In the genomic region with DNA sequence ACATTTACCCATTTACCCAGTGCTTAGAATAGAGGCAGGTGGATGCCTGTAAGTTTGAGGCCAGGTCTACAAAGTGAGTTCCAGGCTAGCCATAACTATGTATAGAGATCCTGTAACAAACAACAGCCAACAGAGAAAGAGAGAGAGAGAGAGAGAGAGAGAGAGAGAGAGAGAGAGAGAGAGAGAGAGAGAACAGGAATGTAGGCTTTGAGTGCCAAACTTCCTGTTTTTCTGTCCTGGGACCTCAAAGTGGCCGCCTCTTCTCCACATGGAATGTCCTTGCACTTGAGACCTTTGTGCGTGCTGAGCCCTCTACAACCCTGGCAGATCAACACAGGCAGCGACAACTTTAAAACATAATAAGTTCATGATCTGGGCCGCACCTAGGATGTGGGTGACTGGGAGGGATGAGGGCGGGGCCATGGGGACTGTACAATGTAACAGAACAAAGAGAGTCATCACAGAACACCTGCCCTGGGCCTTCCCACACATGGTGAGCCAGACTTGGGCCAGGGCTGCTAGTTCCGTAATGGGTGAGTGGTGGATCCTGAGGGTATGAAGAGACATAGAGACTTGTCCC, we compare ENCODE assay signal across 10 mouse cellular contexts. TPM values are rescaled to one million over a fixed set of nuclear protein-coding genes. Genes with fewer than 3 reads are reported as not detected.
DNase-seq lines count a peak whose midpoint lies in the region; ATAC-seq and TF ChIP-seq lines count a peak whose summit lies in the region.
"Had no signal": no experiment of that assay in that cellular context is flagged by ENCODE, and none has a peak within 500 bp of the region (broad histone marks: within the 10 kb centered on the region; RNA-seq: fewer than 3 reads in every experiment).

No protein-coding gene starts in this region.

- WGBS in hindbrain, embryonic 14.5 days, result 87% methylated on average over 6 of the region's 6 CpGs
- 80% methylated on average over 6 of the region's 6 CpGs for WGBS in hindbrain, embryonic 11.5 days
- 29% methylated on average over 6 of the region's 6 CpGs for WGBS in intestine, postnatal 0 days
- WGBS in small intestine, adult 2 months, result 24% methylated on average over 6 of the region's 6 CpGs

- DNase-seq in hindbrain, embryonic 14.5 days (ENCODE audit: low spot score), result no peak
- DNase-seq in hindbrain, embryonic 11.5 days (ENCODE audit: low spot score), result no peak
- DNase-seq in layer of hippocampus, adult 2 months (ENCODE audit: low spot score in 2 of 2), result no peak
- DNase-seq in adrenal gland, postnatal 10 days, result no peak
- DNase-seq in left cerebral cortex, adult 9 months (ENCODE audit: low spot score in 2 of 2), result no peak
- DNase-seq: cerebellum, postnatal 14 days had no signal

- no peaks in the 10 kb centered on the region for H3K36me3 ChIP-seq in hindbrain, embryonic 14.5 days (replicated peaks; ENCODE audit: control insufficient read depth, insufficient read depth)
- H3K36me3 ChIP-seq in hindbrain, embryonic 11.5 days (ENCODE audit: control insufficient read depth, insufficient read depth, low read length), result no peaks in the 10 kb centered on the region
- no peaks in the 10 kb centered on the region for H3K36me3 ChIP-seq in intestine, postnatal 0 days (ENCODE audit: control insufficient read depth, insufficient read depth)
- no peaks in the 10 kb centered on the region for H3K36me3 ChIP-seq in small intestine, adult 2 months (ENCODE audit: control insufficient read depth, insufficient read depth, low read length)

- H3K9me3 ChIP-seq in hindbrain, embryonic 14.5 days (ENCODE audit: control insufficient read depth, low read length), result no peaks in the 10 kb centered on the region
- H3K9me3 ChIP-seq in hindbrain, embryonic 11.5 days (ENCODE audit: control insufficient read depth, low read length), result no peaks in the 10 kb centered on the region
- H3K9me3 ChIP-seq in intestine, postnatal 0 days (ENCODE audit: control insufficient read depth), result no peaks in the 10 kb centered on the region

- H3K27ac ChIP-seq in hindbrain, embryonic 14.5 days, result no peak overlapping the region
- H3K27ac ChIP-seq in hindbrain, embryonic 11.5 days (ENCODE audit: low read depth, low read length), result no peak overlapping the region
- H3K27ac ChIP-seq in intestine, postnatal 0 days (ENCODE audit: low read depth, low read length), result peak overlapping the region; percentile 46; the same call in 1 of the 2 replicates
- peak overlapping the region; percentile 82 for H3K27ac ChIP-seq in small intestine, adult 2 months (ENCODE audit: insufficient read depth, low read depth, low read length)
- H3K27ac ChIP-seq in layer of hippocampus, adult 2 months, result no peak overlapping the region

- no peak for TF ChIP-seq POLR2A in small intestine, adult 2 months (IDR thresholded peaks at IDR 0.05; ENCODE audit: low read depth, low read length)

- ATAC-seq in hindbrain, embryonic 14.5 days (ENCODE audit: low FRiP score), result no peak
- ATAC-seq in hindbrain, embryonic 11.5 days (ENCODE audit: low FRiP score), result no peak
- ATAC-seq in activated CD4-positive, CD25-positive, alpha-beta regulatory T cell, adult 4 months, result peak; percentile 76
- ATAC-seq in intestine, postnatal 0 days, result peak; percentile 66
- ATAC-seq: Patski had no signal

- H3K9ac ChIP-seq in hindbrain, embryonic 14.5 days, result no peak overlapping the region
- no peak overlapping the region for H3K9ac ChIP-seq in hindbrain, embryonic 11.5 days (ENCODE audit: low read depth, low read length)
- no peak overlapping the region for H3K9ac ChIP-seq in intestine, postnatal 0 days (ENCODE audit: low read depth, low read length)

- H3K4me2 ChIP-seq in hindbrain, embryonic 14.5 days (replicated peaks), result peak overlapping the region; percentile 85; the same call in 1 of the 2 replicates
- no peak overlapping the region for H3K4me2 ChIP-seq in hindbrain, embryonic 11.5 days (replicated peaks; ENCODE audit: low read depth, low read length)
- peak overlapping the region; percentile 70 for H3K4me2 ChIP-seq in intestine, postnatal 0 days (replicated peaks; ENCODE audit: low read depth)

- H3K27me3 ChIP-seq in hindbrain, embryonic 14.5 days (ENCODE audit: control insufficient read depth, insufficient read depth, low read length), result no peaks in the 10 kb centered on the region
- 0 out of 2 replicates have a peak, but pooled peaks cover 2% of the 10 kb centered on the region for H3K27me3 ChIP-seq in hindbrain, embryonic 11.5 days (ENCODE audit: control insufficient read depth, insufficient read depth, low read length)
- H3K27me3 ChIP-seq in intestine, postnatal 0 days (replicated peaks; ENCODE audit: control insufficient read depth, insufficient read depth, low read length), result peaks cover under 1% of the 10 kb centered on the region; the same call in 1 of the 2 replicates
- H3K27me3 ChIP-seq in small intestine, adult 2 months (ENCODE audit: control insufficient read depth, insufficient read depth, low read length), result no peaks in the 10 kb centered on the region
- H3K27me3 ChIP-seq: Patski had no signal

- no peak overlapping the region for H3K4me3 ChIP-seq in hindbrain, embryonic 14.5 days (replicated peaks; ENCODE audit: low read length)
- H3K4me3 ChIP-seq in hindbrain, embryonic 11.5 days (ENCODE audit: low read depth, low read length), result no peak overlapping the region
- no peak overlapping the region for H3K4me3 ChIP-seq in intestine, postnatal 0 days (ENCODE audit: low read depth, low read length)
- H3K4me3 ChIP-seq in small intestine, adult 2 months (ENCODE audit: low read depth, low read length), result peak overlapping the region; percentile 18
- H3K4me3 ChIP-seq in layer of hippocampus, adult 2 months, result no peak overlapping the region

- TF ChIP-seq CTCF in intestine, postnatal 0 days (IDR thresholded peaks at IDR 0.05; ENCODE audit: low read depth), result no peak
- TF ChIP-seq CTCF in small intestine, adult 2 months (IDR thresholded peaks at IDR 0.05; ENCODE audit: extremely low read depth, insufficient read length, insufficient replicate concordance, low read depth, low read length), result no peak
- TF ChIP-seq CTCF in layer of hippocampus, adult 2 months (conservative IDR thresholded peaks at IDR 0.05), result no peak

- H3K4me1 ChIP-seq in hindbrain, embryonic 14.5 days (replicated peaks; ENCODE audit: control insufficient read depth, insufficient read depth, low read length), result peaks cover 16% of the 10 kb centered on the region
- peaks cover 7% of the 10 kb centered on the region; the same call in 1 of the 2 replicates for H3K4me1 ChIP-seq in hindbrain, embryonic 11.5 days (replicated peaks; ENCODE audit: control insufficient read depth, insufficient read depth, low read length)
- H3K4me1 ChIP-seq in intestine, postnatal 0 days (replicated peaks; ENCODE audit: control insufficient read depth, insufficient read depth, low read length), result peaks cover 3% of the 10 kb centered on the region; the same call in 1 of the 2 replicates
- peaks cover 17% of the 10 kb centered on the region for H3K4me1 ChIP-seq in small intestine, adult 2 months (ENCODE audit: control insufficient read depth, insufficient read depth, insufficient read length, low read length)

RNA-seq across cellular contexts. Expression of gene Tnfaip8l1, which starts 1.3 kb away (rescaled TPM):
- polyA plus RNA-seq in hindbrain, embryonic 14.5 days (2014; fragmentation: Nextera tagmentation; extraction: Ambion mirVana), result 8.4 and 9.9 TPM in 2 replicates
- polyA plus RNA-seq in hindbrain, embryonic 11.5 days (2014; fragmentation: Nextera tagmentation; extraction: Ambion mirVana), result 8.5 and 9.9 TPM in 2 replicates
- polyA plus RNA-seq in activated CD4-positive, CD25-positive, alpha-beta regulatory T cell, adult 4 months (2017; shearing (Covaris generic)), result 10 to 100 TPM; 34.9 to 38.7 TPM
- 4.6 and 5.1 TPM in 2 replicates for polyA plus RNA-seq in intestine, postnatal 0 days (2015; fragmentation: Nextera tagmentation; extraction: Ambion mirVana)
- polyA plus RNA-seq in small intestine, adult 2 months (2012; rRNA removed), result 4.2 and 10.3 TPM in 2 replicates
- total RNA-seq in layer of hippocampus, adult 2 months (2021), result 1 to 10 TPM; 5.4 to 7.0 TPM
- 10 to 100 TPM in 1 of 2 experiments, 1 to 10 TPM in 1; 9.5 to 11.0 TPM for total RNA-seq in adrenal gland, postnatal 10 days (2021)

RNA-seq across cellular contexts. Expression of gene Mydgf, which starts 20.1 kb away (rescaled TPM):
- polyA plus RNA-seq in hindbrain, embryonic 14.5 days (2014; fragmentation: Nextera tagmentation; extraction: Ambion mirVana), result 67.8 and 70.8 TPM in 2 replicates
- 62.1 and 62.9 TPM in 2 replicates for polyA plus RNA-seq in hindbrain, embryonic 11.5 days (2014; fragmentation: Nextera tagmentation; extraction: Ambion mirVana)
- 10 to 100 TPM; 57.3 to 59.9 TPM for polyA plus RNA-seq in activated CD4-positive, CD25-positive, alpha-beta regulatory T cell, adult 4 months (2017; shearing (Covaris generic))
- polyA plus RNA-seq in intestine, postnatal 0 days (2015; fragmentation: Nextera tagmentation; extraction: Ambion mirVana), result 83.5 and 90.5 TPM in 2 replicates
- 82.7 and 86.4 TPM in 2 replicates for polyA plus RNA-seq in small intestine, adult 2 months (2012; rRNA removed)
- total RNA-seq in layer of hippocampus, adult 2 months (2021), result 10 to 100 TPM; 40.6 to 41.1 TPM
- 10 to 100 TPM; 55.6 to 61.9 TPM for total RNA-seq in adrenal gland, postnatal 10 days (2021)

RNA-seq across cellular contexts. Expression of gene Sema6b, which starts 23.5 kb away (rescaled TPM):
- 18.3 and 20.5 TPM in 2 replicates for polyA plus RNA-seq in hindbrain, embryonic 14.5 days (2014; fragmentation: Nextera tagmentation; extraction: Ambion mirVana)
- polyA plus RNA-seq in hindbrain, embryonic 11.5 days (2014; fragmentation: Nextera tagmentation; extraction: Ambion mirVana), result 2.5 and 2.6 TPM in 2 replicates
- not detected for polyA plus RNA-seq in activated CD4-positive, CD25-positive, alpha-beta regulatory T cell, adult 4 months (2017; shearing (Covaris generic))
- polyA plus RNA-seq in intestine, postnatal 0 days (2015; fragmentation: Nextera tagmentation; extraction: Ambion mirVana), result 0.94 and 1.1 TPM in 2 replicates
- polyA plus RNA-seq in small intestine, adult 2 months (2012; rRNA removed), result 6.4 and 12.2 TPM in 2 replicates
- 100 to 1,000 TPM; 125 to 133 TPM for total RNA-seq in layer of hippocampus, adult 2 months (2021)
- 10 to 100 TPM; 13.3 to 14.9 TPM for total RNA-seq in adrenal gland, postnatal 10 days (2021)

RNA-seq across cellular contexts. Expression of gene Lrg1, which starts 41.8 kb away (rescaled TPM):
- polyA plus RNA-seq in hindbrain, embryonic 14.5 days (2014; fragmentation: Nextera tagmentation; extraction: Ambion mirVana), result 0.19 and 0.20 TPM in 2 replicates
- 0.21 TPM in 1 of 2 replicates, not detected in the other for polyA plus RNA-seq in hindbrain, embryonic 11.5 days (2014; fragmentation: Nextera tagmentation; extraction: Ambion mirVana)
- under 1 TPM in 1 of 2 experiments, not detected in 1; 0.34 TPM for polyA plus RNA-seq in activated CD4-positive, CD25-positive, alpha-beta regulatory T cell, adult 4 months (2017; shearing (Covaris generic))
- 3.6 and 3.9 TPM in 2 replicates for polyA plus RNA-seq in intestine, postnatal 0 days (2015; fragmentation: Nextera tagmentation; extraction: Ambion mirVana)
- polyA plus RNA-seq in small intestine, adult 2 months (2012; rRNA removed), result 10.6 and 28.7 TPM in 2 replicates
- 1 to 10 TPM in 1 of 2 experiments, under 1 TPM in 1; 0.77 to 1.6 TPM for total RNA-seq in layer of hippocampus, adult 2 months (2021)
- 10 to 100 TPM; 41.0 to 55.6 TPM for total RNA-seq in adrenal gland, postnatal 10 days (2021)

RNA-seq across cellular contexts. Expression of gene Plin5, which starts 46.2 kb away (rescaled TPM):
- polyA plus RNA-seq in hindbrain, embryonic 14.5 days (2014; fragmentation: Nextera tagmentation; extraction: Ambion mirVana), result 1.9 and 2.1 TPM in 2 replicates
- polyA plus RNA-seq in hindbrain, embryonic 11.5 days (2014; fragmentation: Nextera tagmentation; extraction: Ambion mirVana), result 0.20 and 0.28 TPM in 2 replicates
- polyA plus RNA-seq in activated CD4-positive, CD25-positive, alpha-beta regulatory T cell, adult 4 months (2017; shearing (Covaris generic)), result not detected
- polyA plus RNA-seq in intestine, postnatal 0 days (2015; fragmentation: Nextera tagmentation; extraction: Ambion mirVana), result 0.10 TPM in 1 of 2 replicates, not detected in the other
- polyA plus RNA-seq in small intestine, adult 2 months (2012; rRNA removed), result 0.04 and 0.05 TPM in 2 replicates
- under 1 TPM; 0.54 to 0.76 TPM for total RNA-seq in layer of hippocampus, adult 2 months (2021)
- total RNA-seq in adrenal gland, postnatal 10 days (2021), result 100 to 1,000 TPM; 102 to 111 TPM

Comparison
In these comparisons a context has a peak if more than half of its experiments do, and no peak if none do; other contexts are left out.
1. ATAC-seq: peak in activated CD4-positive, CD25-positive, alpha-beta regulatory T cell, adult 4 months (single experiment) and intestine, postnatal 0 days (single experiment); none in hindbrain, embryonic 14.5 days (single experiment) and hindbrain, embryonic 11.5 days (single experiment).
2. H3K27ac ChIP-seq: peak in intestine, postnatal 0 days (single experiment) and small intestine, adult 2 months (single experiment); none in hindbrain, embryonic 14.5 days (single experiment), hindbrain, embryonic 11.5 days (single experiment) and layer of hippocampus, adult 2 months (single experiment).